ENCODE assay signal across 10 mouse cellular contexts in the genomic region with DNA sequence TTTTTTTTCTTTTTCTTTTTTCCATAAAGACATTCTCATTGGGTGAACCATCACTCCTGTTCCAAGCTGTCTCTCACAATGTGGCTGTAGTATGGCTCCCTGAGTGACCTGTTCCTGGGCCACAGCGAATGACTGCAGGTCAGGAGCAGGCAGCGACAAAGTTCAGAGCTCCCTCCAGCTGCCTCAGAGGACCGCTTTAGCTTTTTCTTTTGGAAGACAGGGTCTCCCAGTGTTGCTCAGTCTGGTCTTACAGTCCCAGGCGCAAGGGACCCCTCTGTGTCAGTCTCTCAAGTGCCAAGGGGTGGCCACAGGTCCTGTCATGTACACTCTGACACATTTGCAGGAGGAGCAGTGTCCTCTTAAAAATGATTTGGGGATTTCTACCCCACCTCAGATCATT. TPM values are rescaled to one million over a fixed set of nuclear protein-coding genes. Genes with fewer than 3 reads are reported as not detected.
DNase-seq lines count a peak whose midpoint lies in the region; ATAC-seq and TF ChIP-seq lines count a peak whose summit lies in the region.
"Had no signal": no experiment of that assay in that cellular context is flagged by ENCODE, and none has a peak within 500 bp of the region (broad histone marks: within the 10 kb centered on the region; RNA-seq: fewer than 3 reads in every experiment).

No protein-coding gene starts in this region.

- H3K4me2 ChIP-seq in CH12.LX (ENCODE audit: insufficient read depth, low read depth, poor library complexity, severe bottlenecking) = no peak overlapping the region; the same call in 1 of the 2 replicates
- H3K4me2 ChIP-seq in embryonic facial prominence, embryonic 11.5 days (ENCODE audit: low read depth, low read length) = no peak overlapping the region
- no peak overlapping the region for H3K4me2 ChIP-seq in limb, embryonic 15.5 days

- WGBS in kidney, adult 2 months = 55% methylated on average over 4 of the region's 4 CpGs
- 47% methylated on average over 4 of the region's 4 CpGs for WGBS in embryonic facial prominence, embryonic 11.5 days
- 78% methylated on average over 4 of the region's 4 CpGs for whole genome bisulfite sequencing in limb, embryonic 15.5 days

- no peak for TF ChIP-seq EP300 in CH12.LX (IDR thresholded peaks at IDR 0.05; ENCODE audit: low read length)

- H3K9me3 ChIP-seq in CH12.LX (replicated peaks; ENCODE audit: low read length) = no peaks in the 10 kb centered on the region
- no peaks in the 10 kb centered on the region for H3K9me3 ChIP-seq in embryonic facial prominence, embryonic 11.5 days (replicated peaks; ENCODE audit: control insufficient read depth, low read length)
- no peaks in the 10 kb centered on the region for H3K9me3 ChIP-seq in limb, embryonic 15.5 days
- H3K9me3 ChIP-seq: G1E had no signal

- no peak for DNase-seq in kidney, adult 2 months
- no peak for DNase-seq in kidney, adult 18-20 months
- DNase-seq in CH12.LX (ENCODE audit: extremely low read depth) = no peak
- no peak for DNase-seq in embryonic facial prominence, embryonic 11.5 days (ENCODE audit: low spot score)
- no peak for DNase-seq in ovary, postnatal 14 days (ENCODE audit: low spot score)
- no peak for DNase-seq in cerebellum, adult 11-12 months
- no peak for DNase-seq in cerebellum, adult 8-10 months
- DNase-seq: adrenal gland, adult 8-10 months had no signal

- no peak for TF ChIP-seq RAD21 in CH12.LX (IDR thresholded peaks at IDR 0.05; ENCODE audit: low read depth, low read length)

- TF ChIP-seq CTCF in kidney, adult 2 months (conservative IDR thresholded peaks at IDR 0.05; ENCODE audit: insufficient read depth, insufficient read length, low read depth, low read length) = no peak
- TF ChIP-seq CTCF in CH12.LX (conservative IDR thresholded peaks at IDR 0.05 in 1 of 2, IDR thresholded peaks at IDR 0.05 in 1 of 2; ENCODE audit: low read depth in 2 of 2, low read length in 2 of 2) = no peak

- H3K27me3 ChIP-seq in kidney, adult 2 months (replicated peaks; ENCODE audit: control insufficient read depth, insufficient read depth, low read length) = no peaks in the 10 kb centered on the region
- no peaks in the 10 kb centered on the region for H3K27me3 ChIP-seq in CH12.LX (replicated peaks)
- H3K27me3 ChIP-seq in embryonic facial prominence, embryonic 11.5 days (ENCODE audit: control insufficient read depth, insufficient read depth, low read length) = no peaks in the 10 kb centered on the region
- H3K27me3 ChIP-seq in limb, embryonic 15.5 days = no peaks in the 10 kb centered on the region

- no peak overlapping the region for H3K4me3 ChIP-seq in kidney, adult 2 months (ENCODE audit: insufficient read depth, low read depth, low read length)
- no peak overlapping the region for H3K4me3 ChIP-seq in CH12.LX (replicated peaks in 1 of 3; ENCODE audit: low read depth in 2 of 3, low read length in 2 of 3, poor library complexity in 1 of 3)
- H3K4me3 ChIP-seq in embryonic facial prominence, embryonic 11.5 days (ENCODE audit: low read depth, low read length) = no peak overlapping the region
- H3K4me3 ChIP-seq in limb, embryonic 15.5 days = no peak overlapping the region

- peaks cover 69% of the 10 kb centered on the region for H3K4me1 ChIP-seq in kidney, adult 2 months (ENCODE audit: control insufficient read depth, insufficient read depth, low read length)
- H3K4me1 ChIP-seq in CH12.LX (ENCODE audit: control insufficient read depth in 1 of 2, insufficient read depth in 2 of 2) = peaks cover 20 to 58% of the 10 kb centered on the region in 2 experiments
- H3K4me1 ChIP-seq in embryonic facial prominence, embryonic 11.5 days (ENCODE audit: control insufficient read depth, insufficient read depth, low read length) = peaks cover 20% of the 10 kb centered on the region
- peaks cover 72% of the 10 kb centered on the region for H3K4me1 ChIP-seq in limb, embryonic 15.5 days

- in situ Hi-C loops in CH12.LX (cut with MboI; ENCODE audit: low pct_ligation_motif_present, low pct_unique_long_range_greater_than_20kb, low sequenced_read_pairs) = no loop called here

- H3K9ac ChIP-seq in CH12.LX (ENCODE audit: insufficient read depth, low read depth) = 0 out of 2 replicates have a peak overlapping the region, but pooled peaks have one; percentile 25
- no peak overlapping the region for H3K9ac ChIP-seq in embryonic facial prominence, embryonic 11.5 days (replicated peaks; ENCODE audit: low read length)
- H3K9ac ChIP-seq in limb, embryonic 15.5 days = no peak overlapping the region

- dilution Hi-C loops in CH12.LX (cut with MboI; ENCODE audit: extremely low pct_ligation_motif_present, extremely low pct_unique_long_range_greater_than_20kb, low sequenced_read_pairs) = no loop called here

- peak overlapping the region; percentile 77 for H3K27ac ChIP-seq in kidney, adult 2 months (ENCODE audit: insufficient read depth, low read depth, low read length)
- no peak overlapping the region for H3K27ac ChIP-seq in CH12.LX (ENCODE audit: insufficient read depth, low read depth)
- peak overlapping the region; percentile 75 for H3K27ac ChIP-seq in embryonic facial prominence, embryonic 11.5 days (replicated peaks; ENCODE audit: low read depth, low read length)
- H3K27ac ChIP-seq in limb, embryonic 15.5 days = peak overlapping the region; percentile 75

- H3K79me2 ChIP-seq in CH12.LX (replicated peaks; ENCODE audit: control insufficient read depth, extremely low read depth, insufficient read depth, poor library complexity, severe bottlenecking) = 0 out of 2 replicates have a peak, but pooled peaks cover 2% of the 10 kb centered on the region

- TF ChIP-seq POLR2A in kidney, adult 2 months (IDR thresholded peaks at IDR 0.05; ENCODE audit: low read depth, low read length) = no peak
- no peak for TF ChIP-seq POLR2A in CH12.LX (IDR thresholded peaks at IDR 0.05; ENCODE audit: low read depth, low read length)

- no peak for ATAC-seq in embryonic facial prominence, embryonic 11.5 days (replicated peaks; ENCODE audit: insufficient number of reproducible peaks, low FRiP score, low TSS enrichment, low read depth)
- no peak for ATAC-seq in limb, embryonic 15.5 days (ENCODE audit: insufficient number of reproducible peaks, low FRiP score, low TSS enrichment, low read depth)

- H3K36me3 ChIP-seq in kidney, adult 2 months (ENCODE audit: control insufficient read depth, insufficient read depth, low read length) = no peaks in the 10 kb centered on the region
- peaks cover 0 to 46% of the 10 kb centered on the region in 2 experiments for H3K36me3 ChIP-seq in CH12.LX (replicated peaks in 1 of 2; ENCODE audit: control insufficient read depth in 1 of 2, insufficient read depth in 1 of 2, low read length in 1 of 2)
- no peaks in the 10 kb centered on the region for H3K36me3 ChIP-seq in embryonic facial prominence, embryonic 11.5 days (replicated peaks; ENCODE audit: control insufficient read depth, insufficient read depth, low read depth, low read length)
- H3K36me3 ChIP-seq in limb, embryonic 15.5 days = peaks cover 8% of the 10 kb centered on the region

TF ChIP-seq in CH12.LX, 34 proteins besides CTCF, POLR2A, EP300 and RAD21 (continues in another document):
- TF ChIP-seq ZC3H11A (IDR thresholded peaks at IDR 0.05; ENCODE audit: low read depth, low read length) (no peak), MAZ (IDR thresholded peaks at IDR 0.05; ENCODE audit: low read depth, low read length) (no peak), POLR2AphosphoS2 (IDR thresholded peaks at IDR 0.05; ENCODE audit: low read depth, low read length) (no peak), ZMIZ1 (IDR thresholded peaks at IDR 0.05; ENCODE audit: low read depth, low read length) (no peak), GABPA (IDR thresholded peaks at IDR 0.05; ENCODE audit: insufficient replicate concordance, low read depth, low read length) (no peak), SIN3A (IDR thresholded peaks at IDR 0.05; ENCODE audit: low read length) (no peak), TBP (conservative IDR thresholded peaks at IDR 0.05; ENCODE audit: low read depth, low read length) (no peak)

RNA-seq across cellular contexts. Expression of gene Pxn, which starts 16.1 kb away (rescaled TPM):
- polyA plus RNA-seq in kidney, adult 2 months (2012; rRNA removed) = 101 and 122 TPM in 2 replicates
- total RNA-seq in CH12.LX (2012; rRNA removed) (21.1 and 22.6 TPM in 2 replicates), CH12.LX (2014; rRNA removed) (13.9 and 17.0 TPM in 2 replicates)
- polyA plus RNA-seq in CH12.LX (2012; ENCODE audit: insufficient read length, low read depth) = 30.0 and 43.4 TPM in 2 replicates
- polyA plus RNA-seq in embryonic facial prominence, embryonic 11.5 days (2014; fragmentation: Nextera tagmentation; extraction: Ambion mirVana) = 12.9 and 13.8 TPM in 2 replicates
- 52.6 and 55.7 TPM in 2 replicates for polyA plus RNA-seq in limb, embryonic 15.5 days (2015; fragmentation: Nextera tagmentation; extraction: Ambion mirVana)

RNA-seq across cellular contexts. Expression of gene Rplp0, which starts 36.7 kb away (rescaled TPM):
- 1,267 and 1,337 TPM in 2 replicates for polyA plus RNA-seq in kidney, adult 2 months (2012; rRNA removed)
- 5,037 and 5,581 TPM in 2 replicates for total RNA-seq in CH12.LX (2012; rRNA removed)
- total RNA-seq in CH12.LX (2014; rRNA removed) = 5,841 and 6,606 TPM in 2 replicates
- polyA plus RNA-seq in CH12.LX (2012; ENCODE audit: insufficient read length, low read depth) = 4,313 and 4,800 TPM in 2 replicates
- polyA plus RNA-seq in embryonic facial prominence, embryonic 11.5 days (2014; fragmentation: Nextera tagmentation; extraction: Ambion mirVana) = 1,437 and 1,529 TPM in 2 replicates
- polyA plus RNA-seq in limb, embryonic 15.5 days (2015; fragmentation: Nextera tagmentation; extraction: Ambion mirVana) = 1,505 and 1,752 TPM in 2 replicates

RNA-seq across cellular contexts. Expression of gene Sirt4, which starts 38.0 kb away (rescaled TPM):
- polyA plus RNA-seq in kidney, adult 2 months (2012; rRNA removed) = 34.0 and 49.3 TPM in 2 replicates
- total RNA-seq in CH12.LX (2012; rRNA removed) = 16.7 and 18.0 TPM in 2 replicates
- total RNA-seq in CH12.LX (2014; rRNA removed) = 8.2 and 10.0 TPM in 2 replicates
- polyA plus RNA-seq in CH12.LX (2012; ENCODE audit: insufficient read length, low read depth) = 13.3 and 15.3 TPM in 2 replicates
- polyA plus RNA-seq in embryonic facial prominence, embryonic 11.5 days (2014; fragmentation: Nextera tagmentation; extraction: Ambion mirVana) = 12.7 and 17.2 TPM in 2 replicates
- 24.9 and 26.5 TPM in 2 replicates for polyA plus RNA-seq in limb, embryonic 15.5 days (2015; fragmentation: Nextera tagmentation; extraction: Ambion mirVana)

RNA-seq across cellular contexts. Expression of gene Gcn1l1, which starts 42.5 kb away (rescaled TPM):
- polyA plus RNA-seq in kidney, adult 2 months (2012; rRNA removed) = 42.2 and 45.4 TPM in 2 replicates
- total RNA-seq in CH12.LX (2012; rRNA removed) (81.9 and 88.7 TPM in 2 replicates), CH12.LX (2014; rRNA removed) (17.7 and 18.2 TPM in 2 replicates)
- polyA plus RNA-seq in CH12.LX (2012; ENCODE audit: insufficient read length, low read depth) = 53.6 and 62.9 TPM in 2 replicates
- 29.3 and 31.4 TPM in 2 replicates for polyA plus RNA-seq in embryonic facial prominence, embryonic 11.5 days (2014; fragmentation: Nextera tagmentation; extraction: Ambion mirVana)
- 32.9 and 36.3 TPM in 2 replicates for polyA plus RNA-seq in limb, embryonic 15.5 days (2015; fragmentation: Nextera tagmentation; extraction: Ambion mirVana)

RNA-seq across cellular contexts. Expression of gene Pla2g1b, which starts 56.5 kb away (rescaled TPM):
- 0.74 TPM in 1 of 2 replicates, not detected in the other for polyA plus RNA-seq in kidney, adult 2 months (2012; rRNA removed)
- total RNA-seq in CH12.LX (2012; rRNA removed) = not detected in 2 replicates
- total RNA-seq in CH12.LX (2014; rRNA removed) = not detected in 2 replicates
- polyA plus RNA-seq in CH12.LX (2012; ENCODE audit: insufficient read length, low read depth) = not detected in 2 replicates
- not detected in 2 replicates for polyA plus RNA-seq in embryonic facial prominence, embryonic 11.5 days (2014; fragmentation: Nextera tagmentation; extraction: Ambion mirVana)
- not detected in 2 replicates for polyA plus RNA-seq in limb, embryonic 15.5 days (2015; fragmentation: Nextera tagmentation; extraction: Ambion mirVana)
- total RNA-seq: G1E had no signal
